Mouse (Mus musculus) CH12F3 (cell line): ENCODE results near the gene Gm5565.
"Not testable (repeated sequence)": the region's sequence is repeated elsewhere in the genome, so short reads cannot be mapped to it uniquely, and the experiment has no call there.

ENCODE experiments used
- in situ Hi-C: fragments of 300-500 bp; cut with MboI; formaldehyde crosslinking; loops from 2 replicates; pipeline ENCODE4 v1.14.3; 2020; ENCODE audit warnings: low sequenced_read_pairs

Gm5565 gene

GRCm38 (mm10) chr5:146160439-146160838, at the start of gene Gm5565:
Gene Gm5565 (minus strand): TSS chr5:146160539.
- in situ Hi-C loops: not testable (repeated sequence)

GRCm38 (mm10) chr5:146205537-146205936, 45.2 kb upstream of the Gm5565 start:
- in situ Hi-C loops: loop anchor here (10.0 kb wide), 1 partner anchor 99 kb away; no protein-coding TSS in a partner anchor

DNA sequence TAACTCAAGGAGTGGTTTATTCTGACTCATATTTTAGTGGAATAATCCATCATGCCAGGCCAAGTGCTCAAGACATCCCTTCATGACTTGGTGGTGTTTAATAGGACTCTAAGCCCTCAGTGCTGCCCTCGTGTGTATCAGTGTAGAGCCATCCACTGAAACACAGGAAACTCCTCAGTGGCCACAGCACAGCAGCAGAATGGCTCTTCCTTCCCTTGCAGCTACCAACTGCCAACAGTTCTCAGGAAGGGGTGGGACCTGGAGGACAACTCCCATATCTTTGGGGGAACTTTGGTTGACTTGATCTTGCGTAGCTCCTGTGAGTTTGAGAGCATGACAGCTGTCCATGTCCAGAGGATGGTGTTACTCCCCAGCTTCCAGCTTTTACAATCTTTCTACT, 43.6 kb upstream of the Gm5565 start:
- in situ Hi-C loops: loop anchor here (10.0 kb wide), 1 partner anchor 101 kb away; no protein-coding TSS in a partner anchor

- in situ Hi-C loops: loop anchor here (10.0 kb wide), 1 partner anchor 104 kb away; no protein-coding TSS in a partner anchor
Measured at GRCm38 (mm10) chr5:146200580-146200979, 40.2 kb upstream of the Gm5565 start.

- in situ Hi-C loops: loop anchor here (10.0 kb wide), 1 partner anchor 275 kb away; no protein-coding TSS in a partner anchor
Measured at GRCm38 (mm10) chr5:146199540-146199939, 39.2 kb upstream of the Gm5565 start.

- in situ Hi-C loops: loop anchor here (10.0 kb wide), 1 partner anchor 276 kb away; no protein-coding TSS in a partner anchor
Measured at GRCm38 (mm10) chr5:146199073-146199472, 38.7 kb upstream of the Gm5565 start.

DNA sequence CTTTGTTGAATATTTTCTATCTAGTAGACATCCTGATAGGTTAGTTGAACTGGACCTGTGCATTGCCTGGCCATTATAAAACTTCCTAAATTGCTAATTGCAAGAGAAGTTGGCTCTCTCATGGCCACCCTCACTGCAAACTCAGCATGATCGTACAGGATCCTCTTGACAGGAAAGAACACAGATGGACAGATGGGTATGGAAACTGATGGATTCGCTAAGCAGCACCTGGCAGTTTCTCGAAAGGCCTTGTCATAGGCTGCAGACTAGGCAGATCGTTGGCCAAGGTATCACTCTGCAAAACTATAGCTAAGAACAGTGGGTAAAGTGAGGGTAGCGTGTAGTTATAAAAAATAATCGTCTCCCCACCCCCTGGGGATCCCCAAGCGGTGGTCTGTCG, 33.0 kb upstream of the Gm5565 start:
- in situ Hi-C loops: loop anchor here (10.0 kb wide), 1 partner anchor 281 kb away; no protein-coding TSS in a partner anchor

GRCm38 (mm10) chr5:146190501-146191269, 30.3 kb upstream of the Gm5565 start:
- in situ Hi-C loops: loop anchor here (10.0 kb wide), 1 partner anchor 284 kb away; no protein-coding TSS in a partner anchor

DNA sequence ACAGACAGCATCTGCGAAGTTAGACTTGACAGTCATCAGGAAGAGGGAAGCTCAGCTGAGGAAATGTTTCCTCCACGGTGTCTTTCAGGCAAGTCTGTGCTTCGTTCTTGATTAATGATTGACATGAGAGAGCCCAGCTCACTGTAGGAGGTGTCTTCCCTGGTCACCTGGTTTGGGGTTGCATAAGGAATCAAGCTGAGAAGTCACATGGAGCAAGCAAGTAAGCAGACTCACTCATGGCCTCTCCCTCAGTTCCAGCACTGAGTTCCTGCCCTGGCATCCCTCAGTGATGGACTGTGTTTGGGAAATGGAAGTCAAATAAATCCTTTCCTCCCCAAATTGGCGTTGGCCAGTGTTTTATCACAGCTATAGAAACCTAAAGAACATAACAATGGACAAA, 29.8 kb upstream of the Gm5565 start:
- in situ Hi-C loops: loop anchor here (10.0 kb wide), 1 partner anchor 285 kb away; no protein-coding TSS in a partner anchor

- in situ Hi-C loops: no loop called here
Measured at GRCm38 (mm10) chr5:146188712-146189111, 28.4 kb upstream of the Gm5565 start.

DNA sequence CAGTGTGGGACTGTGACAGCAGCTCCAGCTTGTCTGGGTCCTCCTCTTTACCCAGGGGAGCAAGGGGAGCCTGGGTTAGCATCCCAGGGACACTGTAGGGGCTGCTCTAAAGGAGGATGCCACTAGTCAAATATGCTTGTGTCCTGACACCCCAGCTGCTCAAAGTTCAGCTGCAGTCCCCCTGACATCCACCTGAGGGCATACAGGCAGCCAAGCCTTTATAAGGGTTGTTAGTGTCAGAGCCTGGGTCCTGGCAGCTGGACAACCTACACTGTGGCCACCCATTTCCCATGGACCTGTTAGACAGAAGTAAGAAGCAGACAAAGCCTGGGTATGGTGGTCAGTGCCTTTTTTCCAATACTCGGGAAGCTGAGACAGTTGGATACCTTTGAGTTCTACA, 27.8 kb upstream of the Gm5565 start:
- in situ Hi-C loops: no loop called here

DNA sequence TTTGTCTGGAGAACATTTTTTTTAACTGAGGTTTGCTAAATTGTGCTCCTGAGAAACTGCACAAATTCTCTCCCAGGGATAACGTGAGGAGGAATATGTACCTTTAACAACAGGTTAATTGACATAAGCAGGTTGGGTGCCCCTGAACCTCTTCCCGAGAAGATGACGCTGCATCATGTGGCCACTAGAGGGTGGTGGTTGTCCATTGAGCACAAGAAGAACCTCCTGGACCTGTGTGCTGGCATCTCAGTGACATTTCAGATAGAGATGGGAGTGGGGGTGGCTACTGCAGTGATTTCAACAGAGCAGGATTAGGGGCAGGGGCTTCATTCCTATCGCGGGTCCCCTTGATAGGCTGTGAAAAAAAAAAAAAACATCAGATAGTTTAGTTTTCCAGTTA, 27.1 kb upstream of the Gm5565 start:
- in situ Hi-C loops: not testable (repeated sequence)

DNA sequence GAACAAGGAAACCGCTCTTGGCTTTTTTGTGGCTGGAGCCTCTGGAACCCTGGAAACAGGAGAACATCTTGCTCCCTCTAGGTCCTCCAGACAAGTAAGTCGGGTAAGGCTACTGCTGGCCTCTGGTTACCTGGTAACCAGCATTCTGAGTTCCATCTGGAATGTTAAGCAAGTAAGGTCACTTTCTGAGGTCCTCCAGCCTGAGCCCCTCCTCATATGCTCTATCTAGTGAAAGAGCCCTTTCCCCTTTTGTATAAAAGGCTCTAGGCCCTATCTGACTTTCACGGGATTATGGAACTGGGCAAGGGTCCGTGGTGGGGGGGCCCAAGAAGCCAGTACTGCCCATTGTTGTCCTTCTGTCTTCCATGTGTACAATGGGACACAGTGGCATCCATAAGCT, 24.9 kb upstream of the Gm5565 start, which contains the start of gene 1700001J03Rik:
Gene 1700001J03Rik (minus strand): TSS at position 101 of the 400 bp plus-strand sequence.
- in situ Hi-C loops: not testable (repeated sequence)

GRCm38 (mm10) chr5:146172744-146173143, 12.4 kb upstream of the Gm5565 start:
- in situ Hi-C loops: not testable (repeated sequence)

DNA sequence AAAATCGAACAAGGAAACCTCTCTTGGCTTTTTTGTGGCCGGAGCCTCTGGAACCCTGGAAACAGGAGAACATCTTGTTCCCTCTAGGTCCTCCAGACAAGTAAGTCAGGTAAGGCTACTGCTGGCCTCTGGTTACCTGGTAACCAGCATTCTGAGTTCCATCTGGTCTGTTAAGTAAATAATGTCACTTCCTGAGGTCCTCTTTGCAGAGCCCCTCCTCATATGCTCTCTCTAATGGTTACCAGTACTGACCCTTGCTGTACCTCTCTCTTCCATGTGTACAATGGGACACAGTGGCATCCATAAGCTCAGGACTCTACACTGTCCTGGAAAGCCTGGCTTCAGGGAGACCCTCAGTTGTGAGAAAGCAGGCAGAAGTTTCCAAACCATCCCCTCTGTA, 10.3 kb upstream of the Gm5565 start, which contains the start of gene Gm6309:
Gene Gm6309 (minus strand): TSS at position 101 of the 400 bp plus-strand sequence.
- in situ Hi-C loops: not testable (repeated sequence)

DNA sequence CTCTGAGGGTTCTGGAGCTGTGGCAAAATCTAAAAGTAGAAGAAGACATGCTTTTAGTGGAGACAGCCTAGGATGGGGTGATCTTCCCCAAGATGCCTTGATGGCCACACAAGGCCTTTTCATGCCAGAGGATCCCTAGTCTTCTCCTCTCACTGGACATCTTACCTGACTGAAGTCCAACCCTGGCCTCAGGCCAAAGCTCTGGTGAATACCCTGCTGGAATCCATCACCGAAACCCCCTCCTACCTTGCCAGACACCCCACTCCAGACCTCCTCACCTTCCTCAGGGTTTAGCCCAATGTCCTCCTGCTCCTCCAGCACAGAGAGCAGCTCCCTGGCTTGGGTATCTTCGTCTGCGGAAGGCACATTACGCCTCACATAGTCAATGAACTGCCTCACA, 2.0 kb downstream of the Gm5565 start:
- in situ Hi-C loops: not testable (repeated sequence)

DNA sequence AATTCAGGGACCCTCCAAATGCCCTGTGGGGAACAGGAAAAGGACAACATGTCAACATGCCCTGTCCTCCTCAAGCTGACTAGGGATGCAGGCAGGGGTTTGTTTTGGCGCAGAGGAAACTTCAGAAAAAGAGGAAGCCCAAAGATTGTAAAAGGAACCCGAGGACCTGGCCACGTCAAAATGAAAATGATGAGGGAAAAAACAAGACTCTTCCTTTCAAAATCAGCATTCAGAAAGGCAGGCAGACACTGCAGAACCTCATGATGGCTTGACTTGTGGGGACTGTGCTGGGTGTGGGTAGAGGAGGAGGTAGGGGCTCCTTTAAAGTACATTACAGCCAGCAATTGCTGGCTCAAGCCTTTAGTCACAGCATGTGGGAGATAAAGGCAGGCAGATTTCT, 9.9 kb downstream of the Gm5565 start:
- in situ Hi-C loops: no loop called here

- in situ Hi-C loops: no loop called here
Measured at GRCm38 (mm10) chr5:146147903-146148302, 12.4 kb downstream of the Gm5565 start.
